Mouse (Mus musculus): Measurements from ENCODE around the gene D5Ertd579e. TPM values are rescaled to one million over a fixed set of nuclear protein-coding genes. Genes with fewer than 3 reads are reported as not detected.

The D5Ertd579e gene
- total and polyA plus RNA-seq, 3 experiments: 13.7 to 29.4 (median 22.9) TPM

DNA sequence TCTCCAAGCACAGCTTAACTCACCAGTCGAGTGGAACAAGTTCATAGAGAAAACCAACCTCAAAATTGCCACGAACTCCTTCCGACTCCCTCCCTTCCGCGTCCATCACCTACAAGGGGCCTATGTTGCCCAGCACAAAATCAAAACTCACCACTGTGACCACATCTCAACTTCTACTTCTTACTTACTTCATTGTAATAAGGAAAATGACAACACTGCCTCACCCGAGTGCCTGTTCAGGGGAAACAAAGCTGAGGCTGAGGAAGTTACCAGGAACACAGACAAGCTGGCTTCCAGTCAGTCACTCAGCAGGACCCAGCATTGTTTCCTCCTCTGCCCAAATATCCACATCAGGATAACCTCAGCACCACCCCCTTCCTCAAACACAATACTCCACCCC lies 132.1 kb downstream of the D5Ertd579e start:
- no peak for DNase-seq (ENCODE audit: extremely low read depth)
- Histone ChIP-seq H3K4me3 (replicated peaks in 1 of 3; ENCODE audit: low read depth in 2 of 3, low read length in 2 of 3, poor library complexity in 1 of 3) (peak overlapping the region in 1 of 3 experiments; percentile 24), H3K27me3 (replicated peaks) (no peaks in the 10 kb centered on the region), H3K4me1 (ENCODE audit: control insufficient read depth in 1 of 2, insufficient read depth in 2 of 2) (peaks cover 37 to 74% of the 10 kb centered on the region in 2 experiments), H3K36me3 (replicated peaks in 1 of 2; ENCODE audit: control insufficient read depth in 1 of 2, insufficient read depth in 1 of 2, low read length in 1 of 2) (peaks cover 3 to 36% of the 10 kb centered on the region in 2 experiments), H3K9me3 (replicated peaks; ENCODE audit: low read length) (no peaks in the 10 kb centered on the region), H3K79me2 (replicated peaks; ENCODE audit: control insufficient read depth, extremely low read depth, insufficient read depth, poor library complexity, severe bottlenecking) (peaks cover 15% of the 10 kb centered on the region), H3K27ac (ENCODE audit: insufficient read depth, low read depth) (peak overlapping the region; percentile 51; the same call in 1 of the 2 replicates), H3K4me2 (ENCODE audit: insufficient read depth, low read depth, poor library complexity, severe bottlenecking) (peak overlapping the region; percentile 76), H3K9ac (ENCODE audit: insufficient read depth, low read depth) (no peak overlapping the region)
- in situ Hi-C loops (cut with MboI; ENCODE audit: low pct_ligation_motif_present, low pct_unique_long_range_greater_than_20kb, low sequenced_read_pairs): no loop called here
- dilution Hi-C loops (cut with MboI; ENCODE audit: extremely low pct_ligation_motif_present, extremely low pct_unique_long_range_greater_than_20kb, low sequenced_read_pairs): no loop called here
- no peak for TF ChIP-seq POLR2A (IDR thresholded peaks at IDR 0.05; ENCODE audit: low read depth, low read length)
- TF ChIP-seq RCOR1 (conservative IDR thresholded peaks at IDR 0.05; ENCODE audit: low read depth, low read length): no peak
- TF ChIP-seq IRF4 (IDR thresholded peaks at IDR 0.05; ENCODE audit: low read depth, low read length): no peak
- no peak for TF ChIP-seq SIN3A (IDR thresholded peaks at IDR 0.05; ENCODE audit: low read length)
- TF ChIP-seq CHD2 (IDR thresholded peaks at IDR 0.05; ENCODE audit: low read length): no peak
- no peak for TF ChIP-seq POLR2AphosphoS2 (IDR thresholded peaks at IDR 0.05; ENCODE audit: low read depth, low read length)
- no peak for TF ChIP-seq ZNF384 (IDR thresholded peaks at IDR 0.05; ENCODE audit: low read depth, low read length)
- no peak for TF ChIP-seq MEF2A (IDR thresholded peaks at IDR 0.05; ENCODE audit: borderline replicate concordance, low read depth, low read length)
- TF ChIP-seq ELF1 (IDR thresholded peaks at IDR 0.05; ENCODE audit: low read depth, low read length): no peak
- TF ChIP-seq ETS1 (conservative IDR thresholded peaks at IDR 0.05; ENCODE audit: low read depth, low read length): no peak
- no peak for TF ChIP-seq MAFK (IDR thresholded peaks at IDR 0.05; ENCODE audit: insufficient replicate concordance, low read length)
- TF ChIP-seq USF1 (IDR thresholded peaks at IDR 0.05; ENCODE audit: low read depth, low read length): no peak
- no peak for TF ChIP-seq CHD1 (IDR thresholded peaks at IDR 0.05; ENCODE audit: low read depth, low read length)

DNA sequence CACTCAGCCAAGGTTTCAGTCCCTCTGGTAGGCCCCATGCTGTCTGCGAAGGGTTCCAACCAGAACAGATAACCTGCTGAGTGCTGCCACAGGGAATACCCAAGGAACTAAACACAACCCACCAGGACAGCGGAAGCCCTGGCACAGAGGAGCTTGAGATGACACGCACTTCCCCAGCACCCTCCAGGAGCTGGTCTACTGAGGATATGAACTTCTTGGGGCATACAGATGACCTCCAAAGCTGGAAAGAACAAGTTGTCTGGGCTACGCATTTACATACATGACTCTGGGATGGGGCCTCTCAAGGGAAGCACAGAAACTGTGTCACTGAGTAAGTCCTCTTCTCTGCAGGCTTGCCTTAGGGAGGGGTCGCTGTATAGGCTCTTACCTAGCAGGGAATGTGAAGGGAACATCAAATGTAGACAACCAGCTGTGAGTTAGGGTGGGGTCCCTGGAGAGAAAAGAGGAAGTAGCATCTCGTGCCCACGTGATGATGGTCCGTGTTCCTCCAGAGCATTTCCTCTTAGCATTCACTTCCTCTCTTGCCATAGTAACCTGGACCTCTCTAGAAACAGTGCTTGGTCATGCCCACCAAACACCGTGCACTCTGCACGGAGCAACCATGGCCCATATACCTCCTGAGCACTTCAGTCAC lies 132.9 kb downstream of the D5Ertd579e start:
- peak overlapping the region in 2 of 3 experiments; percentile 4 to 24 for H3K4me3 ChIP-seq (replicated peaks in 1 of 3; ENCODE audit: low read depth in 2 of 3, low read length in 2 of 3, poor library complexity in 1 of 3)
- dilution Hi-C loops (cut with MboI; ENCODE audit: extremely low pct_ligation_motif_present, extremely low pct_unique_long_range_greater_than_20kb, low sequenced_read_pairs): no loop called here
- H3K36me3 ChIP-seq (replicated peaks in 1 of 2; ENCODE audit: control insufficient read depth in 1 of 2, insufficient read depth in 1 of 2, low read length in 1 of 2): peaks cover under 1 to 28% of the 10 kb centered on the region in 2 experiments

More for the DNA sequence above, 132.9 kb downstream of the D5Ertd579e start:
- Histone ChIP-seq H3K9ac (ENCODE audit: insufficient read depth, low read depth) (peak overlapping the region; percentile 14; the same call in 1 of the 2 replicates), H3K4me2 (ENCODE audit: insufficient read depth, low read depth, poor library complexity, severe bottlenecking) (peak overlapping the region; percentile 76), H3K27me3 (replicated peaks) (no peaks in the 10 kb centered on the region), H3K4me1 (ENCODE audit: control insufficient read depth in 1 of 2, insufficient read depth in 2 of 2) (peaks cover 34 to 67% of the 10 kb centered on the region in 2 experiments), H3K79me2 (replicated peaks; ENCODE audit: control insufficient read depth, extremely low read depth, insufficient read depth, poor library complexity, severe bottlenecking) (peaks cover 15% of the 10 kb centered on the region), H3K9me3 (replicated peaks; ENCODE audit: low read length) (no peaks in the 10 kb centered on the region), H3K27ac (ENCODE audit: insufficient read depth, low read depth) (peak overlapping the region; percentile 51; the same call in 1 of the 2 replicates)
- peak; percentile 47 for TF ChIP-seq HCFC1 (IDR thresholded peaks at IDR 0.05; ENCODE audit: low read depth, low read length)
- TF ChIP-seq MAX (IDR thresholded peaks at IDR 0.05; ENCODE audit: low read length): peak; percentile 69
- TF ChIP-seq MEF2A (IDR thresholded peaks at IDR 0.05; ENCODE audit: borderline replicate concordance, low read depth, low read length): 0 out of 2 replicates have a peak, but pooled peaks have one; percentile 27
- TF ChIP-seq POLR2A (IDR thresholded peaks at IDR 0.05; ENCODE audit: low read depth, low read length): peak; percentile 44; the same call in 1 of the 2 replicates
- peak; percentile 99 for TF ChIP-seq BHLHE40 (IDR thresholded peaks at IDR 0.05; ENCODE audit: low read depth, low read length)
- no peak for TF ChIP-seq ZNF384 (IDR thresholded peaks at IDR 0.05; ENCODE audit: low read depth, low read length)
- no peak for TF ChIP-seq NRF1 (IDR thresholded peaks at IDR 0.05; ENCODE audit: low read depth, low read length)
- peak; percentile 75 for TF ChIP-seq ETS1 (conservative IDR thresholded peaks at IDR 0.05; ENCODE audit: low read depth, low read length)
- TF ChIP-seq EP300 (IDR thresholded peaks at IDR 0.05; ENCODE audit: low read length): peak; percentile 58
- TF ChIP-seq TCF12 (IDR thresholded peaks at IDR 0.05; ENCODE audit: low read depth, low read length): no peak
- peak; percentile 76 for TF ChIP-seq ELF1 (IDR thresholded peaks at IDR 0.05; ENCODE audit: low read depth, low read length)
- TF ChIP-seq USF2 (conservative IDR thresholded peaks at IDR 0.05; ENCODE audit: low read depth, low read length): peak; percentile 82
- TF ChIP-seq USF1 (IDR thresholded peaks at IDR 0.05; ENCODE audit: low read depth, low read length): peak; percentile 83
- peak; percentile 73; the same call in 1 of the 2 replicates for TF ChIP-seq MYC (IDR thresholded peaks at IDR 0.05; ENCODE audit: low read depth, low read length)
- in situ Hi-C loops (cut with MboI; ENCODE audit: low pct_ligation_motif_present, low pct_unique_long_range_greater_than_20kb, low sequenced_read_pairs): no loop called here
- DNase-seq (ENCODE audit: extremely low read depth): peak; percentile 89

Data from CH12.LX (cell line).